Mouse (Mus musculus) heart, postnatal 0 days (tissue): ENCODE measurements at regions not wholly inside any gene's neighbourhood (a gene's known extent, or its start where the extent isn't known, plus 50 kb on each side); places are given as distances from the start of the nearest gene placed in this dataset.

Experiments
- CTCF ChIP-seq: IDR thresholded peaks from 2 replicates; pipeline ENCODE4 v1.5.1; 2016; ENCODE audit warnings: antibody characterized with exemption, control low read depth, low read depth
- EP300 ChIP-seq: IDR thresholded peaks from 2 replicates; pipeline ENCODE4 v1.6.1; 2016; ENCODE audit warnings: antibody characterized with exemption, low read depth

- TF ChIP-seq CTCF, result no peak
- no peak for TF ChIP-seq EP300
These were observed 324.5 kb downstream of the Fam49a start for GRCm38 (mm10) chr12:12586436-12586835.
